Mouse (Mus musculus) ovary, postnatal 10 days (tissue): ENCODE results near the gene Abhd18.
"Not testable (repeated sequence)": the region's sequence is repeated elsewhere in the genome, so short reads cannot be mapped to it uniquely, and the experiment has no call there.

ENCODE experiments used
- DNase-seq: peaks from one replicate; pipeline ENCODE4 v3.0.0; 2022; ENCODE audit warnings: low spot score

Gene Abhd18

DNA sequence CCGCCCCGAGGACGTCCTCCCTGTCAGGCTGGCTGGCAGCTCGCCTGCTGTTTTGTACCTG is at the start of gene Abhd18:
Gene Abhd18, plus strand, starts transcription at position 14 of the 61 bp plus-strand sequence.
- not testable (repeated sequence) for DNase-seq

DNA sequence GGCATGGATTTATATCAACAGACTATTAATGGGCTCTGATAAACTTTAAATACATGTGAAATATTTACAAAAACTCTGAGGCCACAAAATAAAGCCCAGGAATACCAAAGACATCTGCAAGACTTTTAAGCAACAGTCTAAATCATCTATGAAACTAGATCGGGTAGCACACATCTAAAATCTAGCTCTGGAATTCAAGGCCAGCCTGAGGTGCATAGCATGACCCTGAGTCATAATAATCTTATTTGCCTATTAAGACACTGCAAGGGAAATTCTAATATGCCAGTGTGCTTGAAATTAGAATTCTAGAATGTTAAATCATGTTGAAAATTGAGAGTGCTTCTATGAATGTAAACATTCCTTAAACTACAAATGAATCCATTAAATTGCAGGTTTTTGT is 48.7 kb upstream of the Abhd18 start:
- no peak for DNase-seq

DNA sequence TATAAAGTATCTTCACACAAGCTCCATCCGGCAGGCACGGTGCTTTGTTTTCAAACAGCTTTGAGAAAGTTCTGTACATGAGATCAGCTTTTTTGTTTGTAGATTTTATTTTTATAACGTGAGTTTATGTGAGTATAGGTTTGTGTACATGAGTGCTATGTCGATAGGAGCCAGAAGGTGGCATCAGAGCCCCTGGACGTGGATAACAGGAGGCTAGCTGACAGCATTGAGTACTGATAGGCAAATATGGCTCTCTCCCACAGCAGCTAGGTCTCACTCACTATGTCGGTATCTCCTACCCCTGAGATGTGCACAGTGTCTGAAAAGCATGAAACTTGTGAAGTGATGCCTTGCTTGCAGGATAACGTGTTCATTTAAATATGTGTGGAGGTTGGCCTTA is 48.3 kb upstream of the Abhd18 start:
- DNase-seq: no peak

DNA sequence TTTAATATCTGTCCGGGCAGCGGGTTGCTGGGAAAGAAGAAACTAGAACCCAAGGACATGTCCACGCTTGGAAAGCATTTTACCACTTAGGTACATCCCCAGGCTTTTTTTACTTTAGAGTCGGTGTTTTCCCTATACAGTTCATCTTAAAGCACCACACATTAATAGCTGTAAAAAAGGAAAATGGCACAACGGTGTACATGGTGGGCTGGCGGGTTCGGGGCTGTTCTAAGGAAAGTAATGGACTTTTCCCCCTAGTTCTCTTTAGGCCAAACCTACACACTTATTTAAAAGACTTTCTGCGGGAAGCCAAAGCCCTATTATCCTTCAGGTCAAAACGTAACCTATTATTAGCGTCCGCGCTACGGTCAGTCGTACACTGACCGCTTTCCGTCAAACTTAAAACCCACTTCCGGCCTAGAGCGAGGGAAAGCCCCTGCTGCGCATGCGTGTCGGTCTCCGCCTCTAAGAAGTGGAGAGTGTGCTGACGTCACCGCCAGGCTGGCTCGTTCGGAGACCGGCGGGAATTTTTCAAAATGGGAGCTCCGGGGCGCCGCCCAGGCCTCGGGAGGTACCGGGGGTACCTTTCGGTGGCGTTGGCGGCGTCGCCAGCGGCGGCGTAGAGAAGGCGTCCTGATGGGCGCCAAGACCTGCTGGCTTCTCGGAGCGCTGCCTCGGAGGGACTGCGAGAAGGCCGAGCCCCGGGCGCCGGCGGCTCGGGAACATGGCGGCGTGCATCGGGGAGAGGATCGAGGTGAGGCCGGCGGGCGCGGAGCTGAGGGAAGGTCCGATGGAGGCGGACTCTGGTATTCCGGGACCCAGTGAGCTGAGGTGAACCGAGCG is 47.0 kb upstream of the Abhd18 start, which contains the start of gene Plk4:
Gene Plk4, plus strand, starts transcription at position 490 of the 843 bp plus-strand sequence.
- peak; percentile 83 for DNase-seq

DNA sequence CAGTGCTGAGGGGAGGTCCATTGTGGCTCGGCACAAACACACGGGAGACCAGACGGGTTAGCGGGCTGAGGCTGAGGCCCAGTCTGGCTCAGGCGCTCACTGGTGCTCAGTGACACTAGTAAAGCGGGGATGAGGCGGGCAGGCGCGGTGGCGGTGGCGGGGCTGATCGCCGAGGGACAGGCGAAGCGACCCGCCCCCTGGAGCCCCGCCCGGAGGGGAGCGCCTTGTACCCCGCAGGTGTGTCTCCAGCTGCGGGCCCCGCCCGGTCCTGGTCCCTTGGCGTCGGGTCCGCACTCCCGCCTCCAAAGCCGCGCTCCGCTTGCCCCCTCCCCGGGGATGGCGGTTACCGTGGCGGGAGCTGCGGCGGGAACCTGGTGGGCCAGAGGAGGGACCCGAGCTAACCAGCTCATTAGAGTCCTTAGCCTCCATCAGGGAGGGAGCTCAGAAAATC is 46.4 kb upstream of the Abhd18 start:
- DNase-seq: peak; percentile 27

DNA sequence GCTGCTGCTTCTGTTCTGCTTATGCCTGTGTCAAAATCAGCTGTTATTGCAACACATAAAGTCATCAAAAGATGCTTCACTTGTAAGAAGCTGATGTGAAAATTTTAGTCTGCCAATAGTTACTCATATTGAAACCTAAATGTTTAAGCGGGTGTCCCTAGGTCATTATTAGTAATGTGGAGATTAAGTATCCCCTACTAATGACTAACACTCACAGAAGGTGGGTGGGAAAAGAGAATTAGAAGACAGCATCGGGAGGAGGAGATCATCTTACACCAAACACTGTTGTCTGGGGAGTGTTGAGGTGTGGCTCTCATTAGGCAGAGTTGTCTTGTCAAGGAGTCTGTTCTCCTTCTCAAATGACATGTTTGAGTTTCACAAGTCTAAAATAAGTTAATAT is 39.9 kb upstream of the Abhd18 start:
- no peak for DNase-seq

DNA sequence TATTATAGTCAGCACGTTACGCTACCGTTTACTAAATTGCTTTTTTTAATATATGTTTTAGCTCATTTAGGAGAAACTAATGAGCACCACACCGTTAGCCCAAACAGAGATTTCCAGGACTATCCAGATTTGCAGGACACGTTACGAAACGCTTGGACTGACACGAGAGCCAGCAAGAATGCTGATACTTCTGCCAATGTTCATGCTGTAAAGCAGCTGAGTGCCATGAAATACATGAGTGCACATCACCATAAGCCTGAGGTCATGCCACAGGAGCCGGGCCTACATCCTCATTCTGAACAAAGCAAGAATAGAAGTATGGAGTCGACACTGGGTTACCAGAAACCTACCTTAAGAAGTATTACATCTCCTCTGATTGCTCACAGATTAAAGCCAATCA is 38.1 kb upstream of the Abhd18 start:
- no peak for DNase-seq

DNA sequence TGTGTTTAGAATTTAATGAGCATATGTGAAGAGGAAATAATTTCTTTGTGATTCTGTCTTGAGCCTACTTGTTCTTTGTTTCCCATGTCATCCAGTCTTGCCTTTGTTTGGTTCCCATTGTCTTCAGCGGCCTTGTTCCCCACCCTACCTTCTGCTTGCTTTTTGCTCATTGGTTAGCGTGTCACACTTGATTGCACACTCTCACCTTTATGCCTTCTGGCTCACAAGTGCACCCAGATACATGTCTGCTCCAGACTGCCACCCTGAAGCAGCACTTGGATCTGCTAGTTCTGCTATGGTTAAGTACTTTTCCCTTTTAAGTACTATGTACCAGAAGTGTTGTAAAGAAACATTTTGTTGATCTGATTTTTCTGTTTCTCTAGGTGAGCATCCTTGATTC is 36.9 kb upstream of the Abhd18 start:
- no peak for DNase-seq

DNA sequence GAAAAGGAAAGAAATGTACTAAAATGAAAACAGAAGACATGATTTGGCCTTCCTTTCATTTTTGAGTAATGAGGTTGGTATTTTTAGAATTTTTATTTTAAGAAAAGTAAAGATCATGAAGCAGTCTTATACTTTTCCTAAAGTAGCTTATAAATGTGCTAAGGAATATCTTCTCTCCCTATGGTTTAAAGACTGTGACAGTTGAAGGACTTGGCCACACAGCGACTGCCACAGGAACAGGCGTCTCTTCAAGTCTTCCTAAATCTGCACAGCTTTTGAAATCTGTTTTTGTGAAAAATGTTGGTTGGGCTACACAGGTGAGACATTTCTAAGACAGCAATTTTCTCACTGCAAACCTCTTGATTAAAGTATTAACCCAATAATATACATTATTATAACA is 33.5 kb upstream of the Abhd18 start:
- no peak for DNase-seq

DNA sequence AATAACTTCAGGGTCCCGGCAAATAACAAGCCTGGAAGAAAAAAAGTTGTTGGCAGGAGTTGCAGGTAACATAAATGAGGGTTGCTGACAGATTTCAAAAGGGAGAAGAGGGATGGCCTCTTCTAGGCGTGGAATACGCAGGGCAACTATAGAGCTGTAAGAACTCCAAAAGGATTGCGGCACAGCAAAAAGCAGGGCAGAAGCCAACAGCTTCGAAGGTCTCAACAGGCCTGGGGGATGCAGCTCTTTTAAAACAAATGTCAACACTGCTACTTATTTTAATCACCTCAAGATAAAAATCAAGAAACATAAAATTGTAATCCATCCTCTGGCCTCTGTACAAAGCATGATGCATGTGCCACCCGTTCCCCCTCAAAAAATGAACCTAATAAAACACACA is 1.2 kb upstream of the Abhd18 start:
- DNase-seq: not testable (repeated sequence)

DNA sequence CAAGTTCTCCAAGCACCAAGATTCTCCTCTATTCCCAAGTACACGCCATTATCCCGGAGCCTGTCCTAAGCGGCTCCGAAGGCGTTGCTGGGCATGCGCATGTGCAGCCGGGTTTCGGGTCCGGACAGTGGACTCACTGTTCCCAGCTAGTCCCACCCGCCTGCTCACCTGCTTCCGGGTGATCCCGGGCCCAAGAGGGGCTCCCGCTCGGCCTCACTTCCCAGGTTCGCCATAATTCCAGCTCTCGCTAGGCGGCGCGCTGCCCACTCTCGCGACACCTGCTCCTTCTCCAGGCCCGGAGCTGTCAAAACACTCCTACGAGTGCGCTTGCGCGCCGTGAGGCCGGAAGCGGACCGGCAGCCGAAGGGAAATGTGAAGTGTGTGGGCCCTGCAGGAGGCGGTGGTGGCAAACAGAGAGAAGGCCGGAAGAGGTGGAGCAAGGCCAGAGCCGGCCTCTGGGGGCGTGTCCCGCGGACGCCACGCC is 255 bp upstream of the Abhd18 start, which contains the start of gene Mfsd8:
Gene Mfsd8, minus strand, starts transcription at position 414 of the 484 bp plus-strand sequence.
- peak; percentile 82 for DNase-seq

DNA sequence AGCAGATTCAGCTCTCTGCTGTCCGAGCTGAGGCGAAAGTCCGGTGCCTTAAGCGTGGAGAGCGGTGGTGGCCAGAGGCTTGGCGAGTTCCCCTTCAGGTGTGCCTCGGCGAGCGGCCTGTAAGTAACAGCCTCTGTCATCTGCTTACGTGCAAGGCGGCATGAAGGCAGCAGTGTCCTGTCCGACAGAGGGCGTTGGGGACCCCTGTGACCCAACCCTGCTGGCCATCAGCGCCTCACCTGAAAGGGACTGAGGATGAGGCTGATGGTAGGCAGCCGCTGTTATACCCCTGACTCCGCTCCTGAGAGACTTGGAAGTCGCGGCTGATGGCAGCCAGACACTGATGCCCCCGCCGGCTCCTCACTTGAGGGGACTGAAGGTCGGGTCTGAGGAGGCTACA is 248 bp downstream of the Abhd18 start:
- peak; percentile 13 for DNase-seq

DNA sequence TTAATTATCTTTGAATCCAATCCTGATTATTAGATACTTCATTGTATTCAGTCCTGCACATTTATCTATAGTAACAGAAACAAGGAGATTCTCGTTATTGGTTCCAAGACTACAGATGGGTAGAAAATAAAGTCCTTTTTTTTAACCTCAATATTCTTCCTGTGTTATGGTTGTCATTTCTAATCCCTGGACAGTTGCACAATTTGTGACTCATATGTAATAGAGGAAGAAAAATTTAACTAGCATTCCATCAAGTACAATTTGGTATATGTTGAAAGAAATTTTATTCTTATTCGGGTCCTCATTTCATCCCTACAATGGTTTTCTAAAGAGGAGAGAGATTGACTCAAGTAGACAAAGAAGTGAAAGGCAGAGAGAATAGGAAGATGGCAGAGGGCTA is 1.2 kb downstream of the Abhd18 start:
- not testable (repeated sequence) for DNase-seq

DNA sequence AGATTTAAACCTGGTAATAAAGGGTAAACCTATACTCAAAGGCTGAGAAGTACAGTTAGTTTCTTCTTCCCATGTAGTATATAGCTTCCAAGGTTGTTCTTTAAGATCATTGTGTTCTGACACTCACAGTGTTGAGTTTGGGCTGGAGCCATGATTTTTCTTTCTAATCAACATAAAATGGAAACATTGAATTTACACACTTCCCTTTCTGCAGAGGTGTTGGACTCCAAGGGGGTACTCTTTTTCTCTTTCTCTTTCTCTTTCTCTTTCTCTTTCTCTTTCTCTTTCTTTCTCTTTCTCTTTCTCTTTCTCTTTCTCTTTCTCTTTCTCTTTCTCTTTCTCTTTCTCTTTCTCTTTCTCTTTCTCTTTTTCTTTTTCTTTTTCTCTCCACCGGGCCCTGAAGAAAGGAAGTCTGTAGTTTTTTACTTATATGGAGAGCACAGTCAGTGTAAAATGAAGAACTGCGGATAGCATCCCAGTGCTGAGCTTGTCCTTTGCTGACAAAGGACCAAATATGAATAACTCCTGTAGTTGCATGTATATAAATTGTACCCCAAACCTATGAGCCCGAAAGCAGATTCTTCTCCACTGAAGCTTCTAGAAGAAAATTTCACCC is 6.5 kb downstream of the Abhd18 start:
- DNase-seq: not testable (repeated sequence)

DNA sequence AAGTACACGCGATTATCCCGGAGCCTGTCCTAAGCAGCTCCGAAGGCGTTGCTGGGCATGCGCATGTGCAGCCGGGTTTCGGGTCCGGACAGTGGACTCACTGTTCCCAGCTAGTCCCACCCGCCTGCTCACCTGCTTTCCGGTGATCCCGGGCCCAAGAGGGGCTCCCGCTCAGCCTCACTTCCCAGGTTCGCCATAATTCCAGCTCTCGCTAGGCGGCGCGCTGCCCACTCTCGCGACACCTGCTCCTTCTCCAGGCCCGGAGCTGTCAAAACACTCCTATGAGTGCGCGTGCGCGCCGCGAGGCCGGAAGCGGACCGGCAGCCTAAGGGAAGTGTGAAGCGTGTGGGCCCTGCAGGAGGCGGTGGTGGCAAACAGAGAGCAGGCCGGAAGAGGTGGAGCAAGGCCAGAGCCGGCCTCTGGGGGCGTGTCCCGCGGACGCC is 47.1 kb downstream of the Abhd18 start:
- peak; percentile 88 for DNase-seq

DNA sequence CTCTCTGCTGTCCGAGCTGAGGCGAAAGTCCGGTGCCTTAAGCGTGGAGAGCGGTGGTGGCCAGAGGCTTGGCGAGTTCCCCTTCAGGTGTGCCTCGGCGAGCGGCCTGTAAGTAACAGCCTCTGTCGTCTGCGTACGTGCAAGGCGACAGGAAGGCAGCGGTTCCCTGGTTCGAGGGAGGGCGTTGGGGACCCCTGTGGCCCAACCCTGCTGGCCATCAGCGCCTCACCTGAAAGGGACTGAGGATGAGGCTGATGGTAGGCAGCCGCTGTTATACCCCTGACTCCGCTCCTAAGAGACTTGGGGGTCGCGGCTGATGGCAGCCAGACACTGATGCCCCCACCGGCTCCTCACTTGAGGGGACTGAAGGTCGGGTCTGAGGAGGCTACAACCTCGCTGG is 47.6 kb downstream of the Abhd18 start:
- not testable (repeated sequence) for DNase-seq

DNA sequence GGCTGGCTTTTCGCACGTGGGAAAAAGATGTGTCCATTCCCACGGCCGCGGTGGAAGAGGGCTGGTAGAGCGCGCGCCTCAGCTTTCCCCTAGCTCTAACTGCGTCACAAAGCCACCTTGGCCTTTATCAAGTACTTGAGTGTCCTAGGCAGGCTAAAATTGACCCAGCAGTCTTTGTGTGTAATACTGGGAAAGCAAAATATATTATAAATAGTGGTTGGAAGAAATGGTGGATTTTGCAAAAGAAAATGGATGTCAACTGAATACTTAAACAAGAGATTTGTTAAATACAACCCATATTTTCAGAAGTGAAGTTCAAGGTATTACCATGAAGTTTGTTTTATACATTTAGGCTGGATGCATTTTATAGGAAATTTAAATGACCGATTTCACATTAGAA is 55.7 kb downstream of the Abhd18 start, which contains the start of gene 1700034I23Rik:
Gene 1700034I23Rik, minus strand, starts transcription at position 101 of the 400 bp plus-strand sequence.
- DNase-seq: not testable (repeated sequence)

DNA sequence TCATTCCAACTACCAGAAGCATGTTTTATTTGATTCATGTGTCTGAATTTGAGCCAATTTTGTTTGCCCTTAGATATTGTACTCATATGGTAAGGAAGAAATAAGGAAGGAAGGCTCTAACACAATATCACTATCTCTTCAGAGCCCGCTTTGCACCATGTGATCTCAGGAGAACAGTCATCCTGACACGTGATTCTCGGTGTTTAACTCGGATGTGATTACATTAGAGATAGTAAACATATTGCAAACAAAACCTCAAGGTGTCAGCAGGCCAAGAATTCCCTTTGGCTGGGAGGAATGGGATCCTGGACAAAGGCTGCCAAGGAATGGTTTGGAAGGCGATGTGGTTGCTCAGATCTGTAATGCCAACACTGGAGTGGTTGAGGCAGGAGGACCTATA is 91.4 kb downstream of the Abhd18 start:
- DNase-seq: no peak

DNA sequence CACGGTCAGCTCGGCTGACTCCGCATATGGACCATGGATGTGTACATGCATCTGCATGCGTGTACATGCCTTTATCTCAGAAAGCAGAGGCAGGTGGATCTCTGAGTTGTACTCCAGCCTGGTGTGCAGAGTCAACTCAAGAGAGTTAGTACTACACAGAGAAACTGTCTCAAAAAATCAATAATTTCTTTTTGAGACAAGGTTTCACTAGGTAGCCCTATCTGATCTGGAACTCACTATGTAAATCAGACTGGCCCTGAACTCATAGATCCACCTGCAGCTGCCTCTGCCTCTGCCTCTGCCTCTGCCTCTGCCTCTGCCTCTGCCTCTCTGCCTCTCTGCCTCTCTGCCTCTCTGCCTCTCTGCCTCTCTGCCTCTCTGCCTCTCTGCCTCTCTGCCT is 91.8 kb downstream of the Abhd18 start:
- DNase-seq: no peak

DNA sequence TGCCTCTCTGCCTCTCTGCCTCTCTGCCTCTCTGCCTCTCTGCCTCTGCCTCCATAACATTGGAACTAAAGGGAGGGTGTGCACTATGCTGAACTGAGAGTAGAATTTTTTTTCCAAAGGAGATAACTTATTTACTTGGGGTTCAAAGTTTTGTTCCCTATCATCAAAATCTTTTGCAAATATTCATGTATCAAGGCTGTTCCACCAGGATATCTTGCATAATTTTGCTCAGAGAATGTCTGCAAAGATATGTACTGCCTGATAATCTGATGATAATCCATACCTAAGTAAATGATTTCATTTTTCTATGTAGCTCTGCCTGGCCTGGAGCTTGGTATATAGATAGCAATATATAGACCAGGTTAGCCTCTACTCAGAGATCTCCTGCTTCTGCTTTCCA is 92.2 kb downstream of the Abhd18 start:
- no peak for DNase-seq

DNA sequence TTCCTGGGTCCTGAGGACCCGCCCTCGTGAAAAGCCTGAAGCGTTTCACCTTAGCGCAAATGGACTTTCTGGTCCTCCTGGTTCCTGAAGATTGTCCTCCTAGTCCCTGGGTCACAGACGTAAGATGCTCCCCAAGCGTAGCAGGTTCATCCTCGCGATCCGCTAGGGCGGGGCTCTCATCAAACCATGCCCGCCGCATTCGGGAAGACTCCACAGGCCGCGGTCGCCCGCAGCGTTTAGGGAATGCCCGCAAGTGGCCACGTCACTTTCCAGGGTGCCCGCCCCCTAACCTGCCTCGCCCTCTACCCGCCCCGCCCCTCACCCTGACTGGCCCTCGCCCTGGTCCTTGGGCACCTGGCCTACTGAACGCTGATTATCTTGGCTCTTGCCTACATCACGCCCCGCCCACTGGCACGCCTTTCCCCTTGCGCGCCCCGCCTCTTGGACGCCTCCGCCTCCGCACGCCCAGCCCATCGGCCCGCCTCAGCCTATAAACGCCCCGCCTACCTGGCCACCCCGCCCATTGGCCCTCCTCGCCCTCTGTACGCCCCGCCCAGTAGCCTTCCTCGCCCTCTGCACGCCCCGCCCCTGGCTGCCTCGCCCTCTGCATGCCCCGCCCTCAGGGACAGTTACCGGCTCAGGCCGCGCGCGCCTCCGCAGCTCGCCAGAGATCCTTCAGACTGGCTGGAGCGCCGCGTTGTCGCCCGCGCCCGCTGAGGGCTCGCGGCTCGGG is 102.6 kb downstream of the Abhd18 start, which contains the start of gene Larp1b:
Gene Larp1b, plus strand, starts transcription at position 659 of the 733 bp plus-strand sequence.
- peak; percentile 93 for DNase-seq

DNA sequence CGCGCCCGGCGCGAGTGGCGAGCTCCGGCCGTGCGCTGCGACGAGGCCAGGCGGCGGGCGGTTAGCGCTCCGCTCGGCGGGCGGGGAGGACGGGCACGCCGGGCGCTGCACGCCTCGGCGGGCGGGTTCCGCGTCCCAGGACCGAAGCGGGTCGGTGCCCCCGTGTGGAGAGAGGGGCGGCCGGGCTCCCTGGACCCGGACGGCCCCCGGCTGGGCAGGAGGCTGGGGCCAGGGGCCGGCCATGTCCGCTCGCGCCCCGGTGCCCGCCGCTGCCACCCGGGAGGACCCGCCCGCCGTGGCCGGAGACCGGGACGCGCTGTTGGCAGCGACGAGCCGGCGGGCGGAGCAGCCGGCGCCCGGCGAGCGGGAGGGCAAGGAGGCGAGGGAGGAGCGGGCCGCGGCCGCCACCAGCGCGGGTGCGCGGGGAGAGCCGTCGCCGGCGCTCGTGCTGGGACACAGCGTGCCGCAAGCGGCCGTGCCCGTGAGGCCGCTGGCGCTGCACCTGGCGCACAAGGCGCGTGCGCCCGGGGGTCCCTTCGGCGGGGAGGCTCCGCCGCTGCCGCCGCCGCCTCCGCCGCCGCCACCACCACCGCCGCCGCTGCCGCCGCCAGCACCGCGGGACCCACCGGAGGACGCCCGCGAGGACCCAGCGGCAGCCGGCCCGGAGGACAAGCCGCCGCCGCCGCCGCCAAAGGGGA is 103.3 kb downstream of the Abhd18 start:
- no peak for DNase-seq
